Mouse (Mus musculus) layer of hippocampus, adult 2 months (tissue): ENCODE results near the gene Spns2. TPM values are rescaled to one million over a fixed set of nuclear protein-coding genes. Genes with fewer than 3 reads are reported as not detected.
A peak's percentile ranks its signal among the peaks of the same experiment; 100 is the strongest.
"Not testable (repeated sequence)": the region's sequence is repeated elsewhere in the genome, so short reads cannot be mapped to it uniquely, and the experiment has no call there.

Source experiments
- DNase-seq, 2 experiments: peaks; one replicate each; pipeline ENCODE4 v3.0.0; 2022; ENCODE audit warnings: low spot score in 2 of 2
- H3K27ac ChIP-seq: fragments of 200-600 bp; 2 replicates; pipeline ENCODE4 v1.8.1; 2022
- H3K4me3 ChIP-seq: fragments of 200-600 bp; 2 replicates; pipeline ENCODE4 v1.8.1; 2022; ENCODE audit warnings: mild to moderate bottlenecking
- CTCF ChIP-seq: fragments of 200-600 bp; conservative IDR thresholded peaks from 2 replicates; pipeline ENCODE4 v1.8.1; 2022; ENCODE audit warnings: antibody characterized with exemption, mild to moderate bottlenecking, moderate library complexity
- total RNA-seq, 2 experiments: library from RNA; stranded (reverse); gene quantifications; 2 replicates each; pipeline ENCODE4 v1.2.3; 2021

The Spns2 gene
- total RNA-seq, 2 experiments from 2014 or later: 101 to 105 TPM

DNA sequence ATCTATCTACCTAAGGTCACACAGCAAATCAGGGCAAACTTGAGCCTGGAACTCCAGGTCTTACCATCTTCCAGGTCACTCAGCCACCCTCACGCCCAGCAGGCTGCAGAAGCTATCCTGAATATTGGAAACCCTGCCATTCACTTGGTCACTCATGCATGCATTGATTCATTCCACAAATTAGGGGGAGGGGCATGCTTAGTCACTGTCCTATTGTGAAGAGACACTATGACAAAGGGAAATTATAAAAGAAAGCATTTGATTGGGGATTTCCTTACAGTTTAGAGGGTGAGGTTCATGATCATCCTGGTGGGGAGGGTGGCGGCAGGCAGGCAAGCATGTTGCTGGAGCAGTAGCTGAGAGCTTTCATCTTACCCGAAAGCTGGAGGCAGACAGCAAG lies 24.9 kb downstream of the Spns2 start:
- DNase-seq: no peak
- no peak for TF ChIP-seq CTCF

DNA sequence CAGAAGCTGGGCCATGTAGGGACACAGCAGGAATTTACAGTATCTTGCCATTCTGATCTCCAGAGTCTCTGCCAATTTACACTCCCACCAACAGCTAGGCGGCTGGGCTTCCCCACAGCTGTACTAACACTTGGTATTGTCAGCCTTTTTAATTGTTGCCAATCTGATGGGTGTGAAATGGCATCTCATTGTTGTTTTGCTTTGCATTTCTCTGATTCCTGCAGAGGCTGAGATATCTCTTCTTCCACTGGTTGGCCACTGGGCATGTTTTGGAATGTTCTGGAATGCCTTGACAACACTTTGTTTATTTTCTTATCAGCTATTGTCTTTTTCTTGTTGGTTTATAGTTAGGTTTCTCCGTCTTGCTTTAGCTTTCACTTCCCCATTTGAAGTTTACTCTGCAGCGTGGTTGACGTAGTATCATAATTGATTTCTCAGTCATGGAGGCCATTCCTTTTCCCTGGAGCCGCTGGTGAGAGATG lies 28.2 kb downstream of the Spns2 start:
- TF ChIP-seq CTCF: peak; percentile 33; the same call in 1 of the 2 replicates
- H3K4me3 ChIP-seq: no peak overlapping the region
- peak overlapping the region; percentile 60; the same call in 1 of the 2 replicates for H3K27ac ChIP-seq
- peak in 1 of 2 experiments; percentile 34 for DNase-seq

More for the DNA sequence above, 24.9 kb downstream of the Spns2 start:
- Histone ChIP-seq H3K27ac (0 out of 2 replicates have a peak overlapping the region, but pooled peaks have one; percentile 14), H3K4me3 (no peak overlapping the region)

DNA sequence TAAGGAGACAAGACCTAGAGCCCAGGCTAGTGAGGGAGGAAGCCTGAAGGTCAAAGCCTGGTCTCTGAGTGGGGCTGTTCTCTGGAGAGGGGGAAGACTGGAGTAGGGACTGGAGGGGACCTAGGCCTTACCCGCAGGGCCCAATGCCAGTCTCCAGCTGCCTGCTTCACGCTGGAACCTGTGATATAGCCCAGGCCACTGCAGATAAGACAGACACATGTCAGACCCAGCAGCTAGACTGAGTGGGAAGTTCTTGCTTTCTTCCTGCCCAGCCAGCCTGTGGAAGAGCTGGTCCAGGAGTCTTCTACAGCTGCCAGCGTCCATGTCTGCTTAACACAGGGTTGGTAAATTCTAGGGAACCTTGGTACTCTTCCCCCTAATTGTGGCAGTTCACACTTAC lies 31.2 kb downstream of the Spns2 start:
- TF ChIP-seq CTCF: no peak
- Histone ChIP-seq H3K27ac (peak overlapping the region; percentile 88; the same call in 1 of the 2 replicates), H3K4me3 (no peak overlapping the region)
- DNase-seq: no peak

DNA sequence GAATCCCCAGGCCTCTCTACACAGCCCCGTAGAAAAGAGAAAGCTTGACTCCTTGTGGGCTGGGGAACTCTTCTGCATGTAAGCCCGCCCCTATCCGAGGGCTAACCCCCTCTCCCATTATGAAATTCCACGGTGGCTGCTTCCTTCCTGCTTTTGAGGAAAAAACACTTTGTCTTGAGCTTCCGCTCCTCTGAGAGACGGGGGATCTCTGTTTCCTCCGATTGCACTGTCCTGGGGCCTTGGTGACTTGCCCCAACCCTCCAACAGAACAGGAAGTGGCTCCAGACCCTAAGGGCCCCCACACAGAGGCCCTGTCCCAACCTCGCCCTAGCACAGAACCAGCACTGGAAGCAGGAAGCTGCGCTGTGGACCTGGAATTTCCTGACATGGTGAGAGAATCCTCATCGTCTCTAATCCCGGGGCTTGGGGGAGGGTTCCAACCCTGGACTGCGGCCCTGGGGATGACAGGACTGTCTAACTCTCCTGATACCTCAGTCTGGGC lies 31.7 kb downstream of the Spns2 start:
- Histone ChIP-seq H3K4me3 (no peak overlapping the region), H3K27ac (peak overlapping the region; percentile 88; the same call in 1 of the 2 replicates)
- no peak for TF ChIP-seq CTCF
- no peak for DNase-seq

DNA sequence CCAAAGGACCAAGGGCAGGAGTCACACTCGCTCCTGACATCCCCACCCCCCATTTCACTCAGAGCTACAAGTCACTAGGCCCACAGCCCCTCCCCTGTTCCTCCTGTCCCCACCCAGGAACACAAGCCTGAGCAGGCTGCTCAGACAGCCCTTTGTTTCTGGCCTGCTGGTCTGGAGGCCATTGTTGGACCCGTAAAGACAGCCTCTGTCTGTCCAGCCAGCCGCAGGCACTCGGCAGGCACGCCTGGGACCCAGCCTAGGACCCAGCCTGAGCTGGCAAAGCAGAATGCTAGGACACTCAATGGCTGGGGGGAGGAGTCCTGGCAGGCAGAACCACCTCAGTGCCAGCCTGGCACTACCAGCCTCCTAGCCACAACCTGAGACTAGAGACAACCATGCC lies 34.0 kb downstream of the Spns2 start:
- H3K4me3 ChIP-seq: no peak overlapping the region
- peak; percentile 45 to 70 for DNase-seq
- no peak for TF ChIP-seq CTCF
- peak overlapping the region; percentile 88 for H3K27ac ChIP-seq

DNA sequence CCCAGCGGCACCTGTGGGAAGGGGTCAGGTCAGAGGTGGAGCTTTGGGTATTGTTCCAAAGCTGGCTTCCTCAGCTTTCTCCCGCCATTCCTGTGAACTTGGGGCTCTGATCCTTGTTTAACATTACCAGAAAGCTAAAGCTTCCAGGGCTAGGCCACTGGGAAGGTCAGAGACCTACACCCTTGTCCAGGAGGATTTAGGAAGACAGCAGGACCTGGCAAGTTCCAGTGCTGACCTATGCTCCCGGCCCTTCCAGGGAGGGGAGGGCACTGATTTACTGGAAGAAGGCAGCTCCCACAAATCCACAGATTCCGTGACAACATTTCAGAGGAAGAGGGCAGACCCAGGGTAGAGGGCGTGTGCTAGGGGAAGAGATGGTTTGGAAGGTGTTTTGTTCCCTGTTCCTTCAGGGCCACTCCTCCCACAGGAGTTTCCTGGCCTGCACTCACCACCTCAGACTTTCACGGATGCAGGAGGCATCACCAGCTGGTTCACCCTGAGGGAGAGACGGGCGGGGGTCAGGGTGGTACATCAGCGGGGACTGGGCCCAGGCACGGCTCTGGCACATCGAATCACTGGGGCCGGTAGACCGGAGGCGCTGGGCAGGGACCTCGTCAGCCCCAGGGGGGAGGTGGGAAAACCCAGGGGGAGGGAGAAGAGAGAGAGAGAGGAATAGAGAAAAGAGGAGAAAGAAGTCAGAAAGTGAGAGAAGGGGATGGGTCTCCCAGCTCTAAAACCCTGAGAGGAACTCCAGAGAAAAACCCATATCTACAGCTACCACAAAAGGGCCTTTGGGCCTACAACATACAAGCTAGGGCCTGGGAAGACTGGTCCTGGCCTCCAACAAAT lies 36.4 kb downstream of the Spns2 start:
- TF ChIP-seq CTCF: no peak

DNA sequence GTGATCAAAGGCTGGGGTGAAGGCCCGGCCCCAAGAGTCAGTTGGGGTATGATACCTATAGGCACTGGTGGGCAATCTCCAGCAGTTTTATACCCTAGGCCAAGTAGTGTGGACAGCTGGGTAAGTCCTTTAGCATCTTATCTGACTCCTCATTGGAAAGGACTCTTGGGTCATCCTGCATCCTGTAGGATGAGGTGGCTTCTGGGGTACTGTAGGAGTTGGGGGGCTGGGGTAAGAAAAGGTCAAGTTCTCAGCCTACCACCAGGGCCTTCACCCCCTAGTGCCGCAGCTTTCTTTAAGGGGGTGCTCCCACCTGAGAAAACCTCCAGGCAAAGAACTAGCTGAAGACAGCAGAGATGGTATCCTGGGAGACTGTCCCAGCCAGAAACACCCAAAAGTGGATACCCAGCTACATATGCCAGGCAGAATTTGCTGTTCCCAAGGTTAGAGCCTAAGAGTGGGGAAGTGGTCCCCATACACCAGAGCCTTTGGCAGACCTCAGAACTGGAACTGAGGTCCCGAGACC lies 37.5 kb downstream of the Spns2 start:
- TF ChIP-seq CTCF: no peak
- Histone ChIP-seq H3K4me3 (no peak overlapping the region), H3K27ac (0 out of 2 replicates have a peak overlapping the region, but pooled peaks have one; percentile 88)
- DNase-seq: no peak

More for the DNA sequence above, 36.4 kb downstream of the Spns2 start:
- no peak for DNase-seq
- Histone ChIP-seq H3K4me3 (no peak overlapping the region), H3K27ac (peak overlapping the region; percentile 88; the same call in 1 of the 2 replicates)

DNA sequence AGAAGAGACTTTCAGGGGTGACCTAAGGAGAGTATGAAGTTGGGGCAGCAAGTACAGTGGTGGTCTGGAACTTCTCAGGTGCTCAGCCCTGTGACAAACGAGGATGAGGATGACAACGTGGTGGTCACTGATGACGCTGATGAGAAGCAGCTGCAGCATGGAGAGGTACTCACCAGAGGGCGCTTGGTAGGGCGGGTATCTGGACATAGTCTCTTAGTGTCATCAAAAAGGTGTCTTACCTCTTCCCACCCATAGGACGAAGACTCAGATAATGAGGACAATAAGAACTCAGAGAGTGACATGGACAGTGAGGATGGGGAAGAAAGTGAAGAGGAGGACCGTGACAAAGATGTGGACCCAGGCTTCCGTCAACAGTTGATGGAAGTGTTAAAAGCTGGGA lies 42.2 kb downstream of the Spns2 start:
- TF ChIP-seq CTCF: peak; percentile 56
- H3K27ac ChIP-seq: no peak overlapping the region

DNA sequence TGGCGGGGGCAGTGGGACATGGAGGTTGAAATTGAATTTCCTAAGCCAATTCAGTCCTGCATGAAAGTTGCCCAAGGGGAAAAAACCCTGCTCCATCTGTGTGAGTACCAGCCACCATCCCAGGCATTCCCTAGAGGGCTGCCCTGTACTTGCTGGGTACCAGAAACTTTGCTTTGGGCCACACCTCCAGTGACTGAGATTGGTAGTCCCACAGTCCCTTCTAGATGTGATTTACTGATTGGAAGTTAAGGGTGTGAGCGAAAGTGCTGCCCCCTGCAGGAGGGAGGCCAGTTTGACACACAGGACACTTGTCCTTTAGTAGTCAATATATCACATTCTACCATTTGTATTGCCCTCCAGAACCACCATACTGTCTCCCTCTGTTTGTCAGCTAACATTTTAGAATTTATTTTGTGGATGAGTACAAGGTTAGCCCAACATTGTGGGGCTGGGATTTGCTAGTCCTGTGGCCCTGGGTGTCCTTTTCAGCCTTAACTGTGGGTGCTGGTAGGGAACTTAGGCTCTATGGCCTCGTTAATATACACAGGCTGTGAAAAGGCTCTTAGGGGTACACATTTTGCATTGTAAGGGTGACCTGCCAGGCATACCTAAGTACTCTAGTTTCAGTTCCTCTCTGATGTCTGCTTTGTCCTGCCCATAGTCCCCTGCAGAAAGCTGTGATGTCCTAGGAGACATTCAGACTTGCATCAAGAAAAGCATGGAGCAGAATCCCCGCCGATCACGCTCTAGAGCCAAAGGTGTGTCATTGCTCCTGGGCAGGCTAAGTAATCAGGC lies 43.2 kb downstream of the Spns2 start:
- TF ChIP-seq CTCF: peak; percentile 88
- no peak overlapping the region for H3K4me3 ChIP-seq
- peak in 1 of 2 experiments; percentile 65 for DNase-seq
- no peak overlapping the region for H3K27ac ChIP-seq

More for the DNA sequence above, 42.2 kb downstream of the Spns2 start:
- H3K4me3 ChIP-seq: no peak overlapping the region
- no peak for DNase-seq

DNA sequence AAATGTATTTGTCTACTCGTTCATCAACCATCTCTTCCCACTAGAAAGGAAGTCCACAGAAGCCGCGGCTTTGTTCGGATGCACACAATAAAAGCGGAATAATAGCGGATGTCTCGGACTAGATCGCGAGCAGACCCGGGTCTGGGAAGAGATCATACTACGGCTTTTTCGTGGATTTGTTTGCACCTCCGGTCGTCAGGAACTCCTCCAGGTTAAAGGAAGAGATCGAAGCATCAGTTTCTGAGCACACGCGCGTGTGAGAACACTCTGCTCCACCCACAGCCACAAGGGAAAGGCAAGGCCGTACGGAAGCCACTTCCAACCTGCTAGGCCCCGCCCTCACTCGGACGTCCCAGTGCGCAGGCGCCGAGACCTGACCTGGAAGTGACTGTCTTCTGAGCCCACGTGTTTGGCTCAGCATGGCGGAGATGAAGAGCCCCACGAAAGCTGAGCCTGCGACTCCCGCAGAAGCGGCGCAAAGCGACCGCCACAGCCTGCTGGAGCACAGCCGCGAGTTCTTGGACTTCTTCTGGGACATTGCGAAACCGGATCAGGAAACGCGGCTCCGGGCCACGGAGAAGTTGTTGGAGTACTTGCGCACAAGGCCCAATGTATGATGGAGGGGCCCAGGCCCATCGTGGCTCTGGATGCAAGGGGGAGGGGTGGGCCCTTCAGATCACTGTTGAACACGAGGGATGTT lies 48.6 kb downstream of the Spns2 start, which contains the start of gene Mybbp1a:
TSS of gene Mybbp1a (plus strand) at position 391 of the 700 bp plus-strand sequence.
- peak within 1 kb of the TSS; percentile 95 for H3K27ac ChIP-seq
- peak; percentile 98 to 99 for DNase-seq
- peak within 1 kb of the TSS; percentile 85 for H3K4me3 ChIP-seq
- TF ChIP-seq CTCF: no peak

DNA sequence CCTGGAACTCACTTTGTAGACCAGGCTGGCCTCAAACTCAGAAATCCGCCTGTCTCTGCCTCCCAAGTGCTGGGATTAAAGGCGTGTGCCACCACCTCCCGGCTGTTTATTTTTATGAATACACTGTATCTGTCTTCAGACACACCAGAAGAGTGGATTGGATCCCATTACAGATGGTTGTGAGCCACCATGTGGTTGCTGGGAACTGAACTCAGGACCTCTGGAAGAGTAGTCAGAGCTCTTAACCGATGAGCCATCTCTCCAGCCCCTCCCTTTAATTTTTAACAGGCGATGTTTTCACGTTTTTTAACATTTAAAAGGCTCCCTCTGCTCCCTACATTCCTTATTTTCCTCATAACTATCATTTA lies 49.1 kb downstream of the Spns2 start:
- H3K4me3 ChIP-seq: peak overlapping the region; percentile 85
- DNase-seq: not testable (repeated sequence)
- H3K27ac ChIP-seq: peak overlapping the region; percentile 95

DNA sequence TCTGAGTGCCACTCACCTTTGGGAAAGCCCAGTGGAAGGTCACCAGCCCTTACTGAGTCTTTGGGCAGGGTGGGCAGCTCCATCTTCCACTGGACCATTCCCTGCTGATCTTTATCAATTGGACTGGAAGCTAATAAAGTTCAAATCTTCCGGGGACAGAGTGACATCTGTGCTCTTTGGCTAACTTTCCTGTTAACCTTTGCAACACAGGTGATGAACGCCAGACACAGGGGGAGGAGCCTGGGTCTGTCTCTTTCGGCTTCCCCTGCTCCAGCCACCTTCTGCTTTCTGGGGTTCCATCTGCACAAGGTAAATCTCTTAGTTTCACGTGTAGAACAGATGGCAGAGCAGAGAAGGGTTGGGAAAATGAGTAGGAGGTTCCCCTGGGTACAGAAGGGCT lies 51.3 kb downstream of the Spns2 start:
- DNase-seq: no peak
- H3K4me3 ChIP-seq: no peak overlapping the region
- no peak for TF ChIP-seq CTCF

More for the DNA sequence above, 51.3 kb downstream of the Spns2 start:
- no peak overlapping the region for H3K27ac ChIP-seq
